Mouse (Mus musculus): Measurements from ENCODE around the gene Wdr45b.

DNA sequence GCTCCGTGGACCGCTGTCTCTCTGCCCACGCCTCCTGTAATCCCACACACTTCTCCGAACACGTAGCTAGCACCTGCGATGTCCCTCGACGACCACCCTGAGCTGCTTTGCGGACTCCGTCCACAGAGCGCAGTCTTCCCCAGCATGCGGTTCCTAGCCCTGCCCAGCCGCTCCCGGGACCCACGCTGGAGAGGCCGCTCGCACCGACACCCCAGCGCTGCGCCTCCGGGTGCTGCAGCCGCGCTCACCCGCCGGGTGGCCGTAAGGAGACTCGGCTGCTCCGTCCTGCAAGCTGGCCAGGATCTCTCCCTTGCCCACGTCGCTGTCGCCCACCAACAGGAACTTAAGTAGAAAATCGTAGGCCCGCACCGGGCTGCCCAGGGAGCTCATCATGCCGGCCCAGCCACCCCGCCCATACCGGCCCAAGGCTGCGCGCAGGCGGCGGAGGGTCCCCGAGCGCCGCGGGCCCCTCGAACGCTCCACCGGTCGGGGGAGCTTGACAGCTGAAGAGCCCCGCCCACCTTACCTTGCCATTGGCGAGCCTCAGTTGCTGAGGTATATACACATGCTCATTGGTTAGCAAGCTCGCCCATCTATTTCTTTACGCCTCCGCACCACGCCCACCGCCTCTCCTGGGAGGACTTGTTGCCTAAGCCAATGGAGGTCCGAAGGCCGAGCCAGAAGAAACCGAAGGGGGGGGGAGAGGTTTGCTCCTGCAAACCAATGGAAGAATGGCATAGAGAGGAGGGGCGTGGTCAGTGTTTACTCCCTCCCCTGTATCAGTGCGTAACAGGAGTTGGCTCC, 33.7 kb upstream of the Wdr45b start, which contains the start of gene Rab40b:
- no peak for TF ChIP-seq POLR2A (IDR thresholded peaks at IDR 0.05; ENCODE audit: extremely low read depth, insufficient read depth, low read length)
- TF ChIP-seq CTCF (IDR thresholded peaks at IDR 0.05; ENCODE audit: low read depth, low read length) = no peak

Measured in liver, adult 2 months (tissue).